Mouse (Mus musculus) left cerebral cortex, adult 9 months (tissue): ENCODE data around the gene Gm49345.
"Not testable (repeated sequence)": the region's sequence is repeated elsewhere in the genome, so short reads cannot be mapped to it uniquely, and the experiment has no call there.

Source experiments
- DNase-seq, 2 experiments: peaks; one replicate each; pipeline ENCODE4 v3.0.0; 2022; ENCODE audit warnings: low spot score in 2 of 2

Gm49345 gene

GRCm38 (mm10) chr13:67637294-67638007 is at the start of gene Gm49345, which contains the start of gene Zfp729a:
Gene Gm49345 (minus strand): TSS chr13:67637769.
Gene Zfp729a (minus strand): TSS chr13:67637791.
- peak; percentile 79 to 89 for DNase-seq

GRCm38 (mm10) chr13:67686971-67687370 is 49.4 kb upstream of the Gm49345 start, which contains the start of gene Zfp738:
Gene Zfp738 (minus strand): TSS chr13:67687071.
- DNase-seq = no peak

GRCm38 (mm10) chr13:67683841-67684240 is 46.3 kb upstream of the Gm49345 start:
- DNase-seq = not testable (repeated sequence)

- DNase-seq = peak; percentile 77 to 91
Measured at GRCm38 (mm10) chr13:67682959-67683735, 45.6 kb upstream of the Gm49345 start.

GRCm38 (mm10) chr13:67674902-67675301 is 37.3 kb upstream of the Gm49345 start:
- DNase-seq = no peak

- no peak for DNase-seq
Measured at GRCm38 (mm10) chr13:67652496-67652895, 14.9 kb upstream of the Gm49345 start.

- DNase-seq = no peak
Measured at GRCm38 (mm10) chr13:67610108-67610507, 27.5 kb downstream of the Gm49345 start.

GRCm38 (mm10) chr13:67609066-67609876 is 28.3 kb downstream of the Gm49345 start, which contains the start of gene Zfp729b:
Gene Zfp729b (minus strand): TSS chr13:67609707.
- peak; percentile 55 to 89 for DNase-seq

GRCm38 (mm10) chr13:67572591-67573189 is 64.9 kb downstream of the Gm49345 start:
- no peak for DNase-seq

GRCm38 (mm10) chr13:67553730-67554129 is 83.8 kb downstream of the Gm49345 start, which contains the start of gene Zfp748:
Gene Zfp748 (minus strand): TSS chr13:67553830.
- DNase-seq = no peak

GRCm38 (mm10) chr13:67552505-67553346 is 84.8 kb downstream of the Gm49345 start:
- peak; percentile 76 to 92 for DNase-seq

GRCm38 (mm10) chr13:67545941-67546340 is 91.6 kb downstream of the Gm49345 start:
- no peak for DNase-seq
